Mouse (Mus musculus): Measurements from ENCODE around the gene Afap1l2. TPM values are rescaled to one million over a fixed set of nuclear protein-coding genes. Genes with fewer than 3 reads are reported as not detected.

Afap1l2 gene
- polyA plus RNA-seq, 1 experiment from 2014 or later, result 12.2 TPM

DNA sequence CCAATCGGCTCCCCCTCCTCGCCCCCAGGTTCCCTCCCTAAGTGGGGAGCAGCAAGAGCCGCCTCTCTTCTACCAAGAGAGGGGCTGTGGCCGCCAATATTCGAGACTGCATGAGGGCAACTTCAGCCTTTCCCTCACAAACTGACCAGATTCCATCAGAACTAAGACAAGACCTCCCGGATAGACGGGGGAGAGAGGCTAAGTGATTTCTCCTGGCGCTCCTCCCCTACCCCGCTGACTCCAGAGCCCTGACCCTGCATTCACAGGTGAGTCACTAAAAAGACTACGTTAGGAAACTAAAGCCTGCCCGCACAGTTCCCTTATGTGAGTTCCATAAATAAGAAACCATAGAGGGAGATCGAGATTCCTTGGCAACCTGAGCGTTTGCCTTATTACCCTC is 1.2 kb downstream of the Afap1l2 start:
- H3K4me1 ChIP-seq, result peaks cover 43% of the 10 kb centered on the region
- no peak overlapping the region for H3K9ac ChIP-seq
- no peaks in the 10 kb centered on the region for H3K9me3 ChIP-seq (replicated peaks)
- H3K27ac ChIP-seq (replicated peaks), result 0 out of 2 replicates have a peak overlapping the region, but pooled peaks have one; percentile 4
- 51% methylated on average over 13 of the region's 13 CpGs for WGBS
- no peaks in the 10 kb centered on the region for H3K36me3 ChIP-seq
- H3K4me3 ChIP-seq (replicated peaks), result peak overlapping the region; percentile 59
- ATAC-seq (ENCODE audit: insufficient number of reproducible peaks, low FRiP score, low TSS enrichment, low read depth), result no peak
- H3K27me3 ChIP-seq, result peaks cover 10% of the 10 kb centered on the region
- peak overlapping the region; percentile 98 for H3K4me2 ChIP-seq (replicated peaks)

DNA sequence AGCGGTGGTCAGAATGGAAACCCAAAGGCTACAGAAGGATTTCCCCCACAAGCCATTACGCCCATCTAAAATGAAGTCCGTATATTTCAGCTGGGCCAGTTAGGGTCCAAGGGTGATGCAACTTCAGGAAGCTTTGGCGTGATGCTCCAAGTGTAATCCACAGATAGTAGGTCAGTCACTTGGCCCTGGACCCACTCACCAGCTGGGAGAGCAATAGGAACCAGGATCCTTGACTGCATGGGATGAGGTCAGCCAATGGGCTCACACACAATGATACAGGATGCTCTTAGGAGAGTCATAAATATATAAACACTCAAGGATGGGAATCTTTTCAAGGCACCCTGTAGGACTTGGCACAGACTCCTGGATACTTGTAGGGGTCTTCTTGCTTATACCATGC is 3.0 kb downstream of the Afap1l2 start:
- no peak overlapping the region for H3K27ac ChIP-seq (replicated peaks)
- H3K4me2 ChIP-seq (replicated peaks), result no peak overlapping the region
- H3K9ac ChIP-seq, result no peak overlapping the region
- peaks cover 10% of the 10 kb centered on the region for H3K27me3 ChIP-seq
- no peaks in the 10 kb centered on the region for H3K9me3 ChIP-seq (replicated peaks)
- peaks cover 46% of the 10 kb centered on the region for H3K4me1 ChIP-seq
- no peaks in the 10 kb centered on the region for H3K36me3 ChIP-seq
- WGBS, result 89% methylated on average over 4 of the region's 4 CpGs
- no peak overlapping the region for H3K4me3 ChIP-seq (replicated peaks)
- ATAC-seq (ENCODE audit: insufficient number of reproducible peaks, low FRiP score, low TSS enrichment, low read depth), result no peak

DNA sequence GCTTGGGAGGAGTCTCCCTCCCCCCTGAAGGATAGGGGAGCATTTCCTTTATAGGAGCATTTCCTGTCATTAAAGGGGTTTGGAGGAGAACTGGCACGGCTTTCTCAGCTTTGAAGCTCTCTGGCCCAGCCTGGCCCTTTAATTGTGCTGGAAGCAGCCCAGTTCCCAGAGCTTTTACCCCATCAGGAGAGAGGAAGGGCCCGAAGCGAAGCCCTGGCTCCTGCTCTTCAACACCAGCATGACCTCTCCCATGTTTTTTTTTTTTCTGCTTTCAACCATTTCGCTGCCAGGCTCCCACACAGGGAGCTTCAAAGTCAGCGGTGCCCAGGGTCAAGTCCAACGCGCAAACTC is 4.6 kb downstream of the Afap1l2 start:
- 38% methylated on average over 7 of the region's 7 CpGs for WGBS
- H3K4me1 ChIP-seq, result peaks cover 56% of the 10 kb centered on the region

DNA sequence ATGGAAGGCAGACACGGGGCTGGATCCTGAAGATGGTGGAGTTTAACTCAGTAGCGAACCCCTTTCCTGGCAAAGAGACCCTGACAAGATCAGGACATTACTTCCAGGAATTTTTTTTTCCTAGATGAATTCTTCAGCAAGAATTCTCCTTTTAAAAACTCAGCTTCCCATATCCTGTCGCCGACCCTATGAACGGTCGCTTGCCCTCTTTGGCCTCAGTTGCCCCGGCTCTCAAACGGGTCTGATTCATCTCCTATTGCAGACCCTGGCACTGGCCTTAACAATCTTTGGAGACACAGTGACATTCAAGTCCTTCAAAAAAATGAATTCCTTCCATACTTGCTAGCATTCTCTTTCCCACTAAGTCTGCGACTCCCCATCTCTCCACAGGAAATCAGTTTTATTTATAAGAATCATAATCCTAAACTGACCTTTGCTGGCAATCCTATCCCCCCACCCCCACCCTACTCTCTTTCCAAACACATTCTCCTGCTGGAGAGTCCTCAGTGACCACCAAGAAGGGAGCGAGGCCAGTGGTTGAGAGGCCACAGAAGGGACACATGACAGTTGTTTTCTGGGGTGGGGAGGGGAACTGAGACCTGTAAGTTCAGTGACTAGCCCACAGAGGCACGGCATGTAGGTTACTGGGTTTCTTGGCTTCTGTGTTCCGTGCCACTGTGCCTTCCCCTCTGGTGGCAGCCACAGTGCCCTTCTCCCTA is 5.1 kb downstream of the Afap1l2 start:
- no peak for ATAC-seq (ENCODE audit: insufficient number of reproducible peaks, low FRiP score, low TSS enrichment, low read depth)
- Histone ChIP-seq H3K36me3 (no peaks in the 10 kb centered on the region), H3K27me3 (peaks cover 10% of the 10 kb centered on the region), H3K4me2 (replicated peaks) (no peak overlapping the region), H3K4me1 (peaks cover 52% of the 10 kb centered on the region), H3K9me3 (replicated peaks) (no peaks in the 10 kb centered on the region), H3K27ac (replicated peaks) (no peak overlapping the region), H3K9ac (no peak overlapping the region), H3K4me3 (replicated peaks) (no peak overlapping the region)
- WGBS, result 56% methylated on average over 12 of the region's 12 CpGs

More for the DNA sequence above, 4.6 kb downstream of the Afap1l2 start:
- Histone ChIP-seq H3K27me3 (peaks cover 10% of the 10 kb centered on the region), H3K9ac (no peak overlapping the region), H3K36me3 (no peaks in the 10 kb centered on the region), H3K9me3 (replicated peaks) (no peaks in the 10 kb centered on the region), H3K4me3 (replicated peaks) (no peak overlapping the region), H3K27ac (replicated peaks) (no peak overlapping the region; the same call in 1 of the 2 replicates), H3K4me2 (replicated peaks) (no peak overlapping the region)
- no peak for ATAC-seq (ENCODE audit: insufficient number of reproducible peaks, low FRiP score, low TSS enrichment, low read depth)

DNA sequence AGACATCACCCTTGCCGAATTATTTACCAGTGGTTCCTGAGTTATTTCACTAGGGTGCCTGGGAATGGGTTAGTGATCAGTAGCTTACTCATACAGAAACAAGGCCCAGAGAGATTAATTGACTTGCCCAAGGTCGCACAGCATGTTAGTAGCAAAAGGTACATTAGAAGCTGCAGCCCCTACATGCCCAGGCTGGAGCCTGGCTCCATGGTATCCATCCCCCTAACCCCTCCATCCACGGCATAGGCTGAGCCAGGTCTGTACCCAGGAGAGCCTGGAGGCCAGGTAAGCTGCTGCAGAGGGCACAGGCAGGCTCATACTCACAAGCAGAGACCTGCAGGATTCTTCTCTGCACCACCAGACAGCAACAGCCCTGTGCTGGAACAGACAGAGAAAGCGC is 6.1 kb downstream of the Afap1l2 start:
- Histone ChIP-seq H3K9ac (no peak overlapping the region), H3K4me3 (replicated peaks) (no peak overlapping the region), H3K27ac (replicated peaks) (no peak overlapping the region), H3K9me3 (replicated peaks) (no peaks in the 10 kb centered on the region), H3K36me3 (no peaks in the 10 kb centered on the region), H3K4me1 (peaks cover 52% of the 10 kb centered on the region), H3K4me2 (replicated peaks) (no peak overlapping the region), H3K27me3 (no peaks in the 10 kb centered on the region)
- no peak for ATAC-seq (ENCODE audit: insufficient number of reproducible peaks, low FRiP score, low TSS enrichment, low read depth)
- 74% methylated on average over 4 of the region's 4 CpGs for WGBS

DNA sequence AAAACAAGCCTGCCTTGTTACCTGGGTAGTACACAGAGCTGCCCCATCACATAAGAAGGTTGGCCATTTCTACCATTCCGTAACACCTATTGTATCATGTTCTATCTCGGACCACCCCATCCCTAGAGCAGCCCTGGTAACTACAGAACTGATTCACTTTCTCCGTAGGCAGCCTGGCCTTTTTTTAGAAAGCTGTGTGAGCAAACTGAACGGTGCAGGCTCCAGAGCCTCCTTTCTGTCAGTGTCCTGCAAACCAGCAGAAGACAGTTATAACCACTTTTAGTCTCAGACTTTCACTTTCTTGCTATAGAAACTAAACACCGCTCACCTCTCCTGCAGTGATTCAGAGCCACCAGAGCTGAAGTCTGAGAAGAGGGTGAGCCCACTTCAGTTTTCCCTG is 7.4 kb downstream of the Afap1l2 start:
- Histone ChIP-seq H3K9ac (no peak overlapping the region), H3K36me3 (no peaks in the 10 kb centered on the region), H3K4me1 (peaks cover 55% of the 10 kb centered on the region), H3K27me3 (no peaks in the 10 kb centered on the region), H3K27ac (replicated peaks) (no peak overlapping the region), H3K9me3 (replicated peaks) (no peaks in the 10 kb centered on the region), H3K4me2 (replicated peaks) (no peak overlapping the region), H3K4me3 (replicated peaks) (no peak overlapping the region)
- ATAC-seq (ENCODE audit: insufficient number of reproducible peaks, low FRiP score, low TSS enrichment, low read depth), result no peak
- 88% methylated on average over 5 of the region's 5 CpGs for WGBS

DNA sequence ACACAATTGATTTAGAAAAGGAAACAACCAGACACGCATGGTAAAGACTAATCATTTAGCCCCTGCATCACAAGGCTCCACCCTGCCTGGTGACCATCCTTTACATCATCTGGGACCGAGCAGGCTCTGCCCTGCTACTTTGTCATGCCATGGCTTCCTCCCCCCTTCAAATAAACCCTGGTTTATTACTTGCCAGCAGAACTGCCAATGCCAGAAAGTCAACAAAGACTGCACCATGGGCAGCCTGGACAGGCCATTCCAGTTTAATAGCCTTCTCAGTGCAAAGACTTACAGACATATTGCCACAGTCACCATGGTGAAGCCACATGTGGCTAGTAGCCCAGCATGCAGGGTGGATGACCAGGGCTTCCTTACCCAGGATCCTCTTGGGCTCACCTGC is 8.2 kb downstream of the Afap1l2 start:
- no peak overlapping the region for H3K4me3 ChIP-seq (replicated peaks)
- no peak for ATAC-seq (ENCODE audit: insufficient number of reproducible peaks, low FRiP score, low TSS enrichment, low read depth)
- H3K27ac ChIP-seq (replicated peaks), result no peak overlapping the region
- no peaks in the 10 kb centered on the region for H3K36me3 ChIP-seq
- no peak overlapping the region for H3K9ac ChIP-seq
- no peaks in the 10 kb centered on the region for H3K9me3 ChIP-seq (replicated peaks)
- no peaks in the 10 kb centered on the region for H3K27me3 ChIP-seq
- H3K4me1 ChIP-seq, result peaks cover 55% of the 10 kb centered on the region
- WGBS, result 63% methylated on average over 2 of the region's 2 CpGs
- no peak overlapping the region for H3K4me2 ChIP-seq (replicated peaks)

DNA sequence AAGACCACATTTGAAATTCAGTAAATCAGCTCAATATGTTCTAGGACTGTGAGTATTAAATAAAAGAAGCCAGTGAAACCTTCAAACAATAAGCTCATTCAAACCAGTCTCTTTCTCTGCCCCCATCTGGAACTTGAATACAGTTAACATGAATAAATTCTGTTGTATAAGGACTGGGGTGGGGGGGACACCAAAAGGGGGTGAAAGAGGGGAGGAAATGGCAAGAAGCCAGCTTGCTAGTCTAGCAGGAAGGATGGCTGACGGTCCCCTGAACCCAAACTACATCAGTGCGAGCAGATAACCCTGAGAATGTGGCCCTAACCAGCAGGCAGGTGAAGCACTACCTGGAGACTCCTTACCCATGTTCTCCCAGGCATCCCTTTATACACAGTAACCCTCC is 9.1 kb downstream of the Afap1l2 start:
- H3K27ac ChIP-seq (replicated peaks), result peak overlapping the region; percentile 56; the same call in 1 of the 2 replicates
- no peaks in the 10 kb centered on the region for H3K9me3 ChIP-seq (replicated peaks)
- WGBS, result 28% methylated on average over 2 of the region's 2 CpGs
- H3K4me1 ChIP-seq, result peaks cover 53% of the 10 kb centered on the region
- no peaks in the 10 kb centered on the region for H3K27me3 ChIP-seq
- H3K4me2 ChIP-seq (replicated peaks), result no peak overlapping the region
- ATAC-seq (ENCODE audit: insufficient number of reproducible peaks, low FRiP score, low TSS enrichment, low read depth), result no peak
- no peak overlapping the region for H3K9ac ChIP-seq
- no peaks in the 10 kb centered on the region for H3K36me3 ChIP-seq
- no peak overlapping the region for H3K4me3 ChIP-seq (replicated peaks)

DNA sequence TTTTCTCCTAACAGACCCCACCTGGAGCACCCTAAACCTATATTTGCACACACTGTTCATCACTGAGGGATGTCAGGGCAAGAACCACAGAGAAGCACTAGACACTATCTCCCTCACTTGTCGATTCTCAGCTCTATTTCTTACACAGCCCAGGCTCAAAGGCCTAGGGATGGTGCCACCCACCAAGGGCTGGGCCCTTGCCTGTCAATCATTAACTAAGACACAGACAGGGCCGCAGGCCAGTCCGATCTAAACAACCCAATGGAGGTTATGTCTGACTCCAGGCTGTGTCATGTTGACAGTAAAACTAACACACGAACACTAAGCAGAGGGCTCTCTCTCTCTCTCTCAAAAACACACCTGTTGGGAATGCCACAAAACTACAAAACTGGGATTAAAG is 9.7 kb downstream of the Afap1l2 start:
- Histone ChIP-seq H3K9ac (no peak overlapping the region), H3K27me3 (no peaks in the 10 kb centered on the region), H3K4me1 (peaks cover 47% of the 10 kb centered on the region), H3K9me3 (replicated peaks) (no peaks in the 10 kb centered on the region), H3K4me2 (replicated peaks) (no peak overlapping the region), H3K36me3 (no peaks in the 10 kb centered on the region), H3K4me3 (replicated peaks) (no peak overlapping the region), H3K27ac (replicated peaks) (peak overlapping the region; percentile 58)
- ATAC-seq (ENCODE audit: insufficient number of reproducible peaks, low FRiP score, low TSS enrichment, low read depth), result no peak
- WGBS, result 56% methylated on average over 4 of the region's 4 CpGs

DNA sequence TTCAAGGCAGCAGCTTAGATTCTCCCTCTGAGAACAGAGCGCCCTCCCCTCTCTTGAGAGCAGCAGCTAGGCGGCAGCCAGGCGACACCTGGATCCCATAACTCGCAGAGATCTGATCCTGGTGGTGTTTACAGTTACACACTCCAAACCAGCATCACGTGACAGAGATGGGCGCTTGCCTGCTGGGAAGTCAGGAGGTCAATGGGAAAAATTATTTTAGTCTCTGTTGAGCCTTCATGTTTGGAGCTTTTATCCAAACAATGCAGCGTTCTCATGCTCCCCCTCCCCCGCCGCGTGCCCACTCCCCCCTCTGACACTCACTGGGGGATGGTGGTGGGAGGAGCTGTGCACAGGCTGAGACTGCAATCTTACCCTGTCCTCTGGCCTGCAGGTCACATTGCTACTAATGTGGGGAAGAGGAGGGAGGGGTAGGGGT is 10.8 kb downstream of the Afap1l2 start:
- Histone ChIP-seq H3K9me3 (replicated peaks) (no peaks in the 10 kb centered on the region), H3K27ac (replicated peaks) (peak overlapping the region; percentile 55), H3K4me3 (replicated peaks) (0 out of 2 replicates have a peak overlapping the region, but pooled peaks have one; percentile 8), H3K4me1 (peaks cover 35% of the 10 kb centered on the region), H3K27me3 (no peaks in the 10 kb centered on the region), H3K4me2 (replicated peaks) (peak overlapping the region; percentile 39), H3K36me3 (no peaks in the 10 kb centered on the region), H3K9ac (no peak overlapping the region)
- peak; percentile 67 for ATAC-seq (ENCODE audit: insufficient number of reproducible peaks, low FRiP score, low TSS enrichment, low read depth)
- WGBS, result 3% methylated on average over 10 of the region's 10 CpGs

DNA sequence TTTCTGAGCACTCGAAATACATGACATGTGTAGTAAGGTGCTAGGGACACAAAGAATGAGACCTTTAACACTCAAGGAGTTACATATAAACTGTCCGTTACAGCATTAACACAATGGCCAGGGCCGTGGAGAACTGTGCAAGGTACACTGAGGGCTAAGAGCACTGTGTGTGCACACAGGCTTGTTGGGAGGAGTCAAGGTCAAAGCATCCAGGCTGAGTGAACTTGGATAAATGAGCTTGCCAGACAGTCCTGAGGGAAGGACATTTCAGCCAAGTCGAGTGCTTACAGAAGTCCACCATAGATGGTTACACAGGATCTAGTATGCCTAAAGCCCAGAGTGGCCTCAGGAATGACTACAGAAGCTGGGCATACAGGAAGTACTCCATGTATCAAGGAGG is 12.6 kb downstream of the Afap1l2 start:
- H3K9ac ChIP-seq, result no peak overlapping the region
- peaks cover 39% of the 10 kb centered on the region for H3K4me1 ChIP-seq
- no peak overlapping the region for H3K4me2 ChIP-seq (replicated peaks)
- H3K27ac ChIP-seq (replicated peaks), result no peak overlapping the region
- no peaks in the 10 kb centered on the region for H3K9me3 ChIP-seq (replicated peaks)
- H3K36me3 ChIP-seq, result no peaks in the 10 kb centered on the region
- no peaks in the 10 kb centered on the region for H3K27me3 ChIP-seq
- no peak for ATAC-seq (ENCODE audit: insufficient number of reproducible peaks, low FRiP score, low TSS enrichment, low read depth)
- no peak overlapping the region for H3K4me3 ChIP-seq (replicated peaks)
- WGBS, result 83% methylated on average over 4 of the region's 4 CpGs

DNA sequence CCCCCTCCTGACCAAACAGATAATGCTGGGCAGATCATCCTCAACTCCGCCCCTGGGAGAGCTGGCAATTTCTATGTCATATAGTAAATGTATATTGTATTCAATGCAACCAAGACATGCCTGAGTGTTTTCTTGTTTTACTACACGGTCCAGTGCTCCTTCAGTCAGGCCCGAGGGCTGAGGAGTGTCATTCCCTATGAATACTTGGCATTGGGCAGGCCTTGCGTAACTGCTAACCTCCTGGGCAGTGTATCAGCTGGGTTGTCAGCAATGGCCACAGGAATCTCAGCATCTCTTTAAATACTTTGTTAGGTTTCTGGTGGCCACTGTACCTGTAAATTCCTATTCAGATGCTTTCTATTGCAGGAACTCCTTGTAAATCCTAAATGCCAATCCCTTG is 13.4 kb downstream of the Afap1l2 start:
- no peak overlapping the region for H3K9ac ChIP-seq
- 66% methylated on average over 4 of the region's 4 CpGs for WGBS
- no peak for ATAC-seq (ENCODE audit: insufficient number of reproducible peaks, low FRiP score, low TSS enrichment, low read depth)
- H3K9me3 ChIP-seq (replicated peaks), result no peaks in the 10 kb centered on the region
- no peak overlapping the region for H3K4me2 ChIP-seq (replicated peaks)
- H3K27ac ChIP-seq (replicated peaks), result no peak overlapping the region
- no peak overlapping the region for H3K4me3 ChIP-seq (replicated peaks)
- peaks cover 40% of the 10 kb centered on the region for H3K4me1 ChIP-seq
- no peaks in the 10 kb centered on the region for H3K27me3 ChIP-seq
- H3K36me3 ChIP-seq, result no peaks in the 10 kb centered on the region
